Mouse (Mus musculus): ENCODE results near the gene Smyd1. TPM values are rescaled to one million over a fixed set of nuclear protein-coding genes. Genes with fewer than 3 reads are reported as not detected.

The Smyd1 gene
- polyA plus RNA-seq, 1 experiment from 2014 or later = 97.1 TPM

DNA sequence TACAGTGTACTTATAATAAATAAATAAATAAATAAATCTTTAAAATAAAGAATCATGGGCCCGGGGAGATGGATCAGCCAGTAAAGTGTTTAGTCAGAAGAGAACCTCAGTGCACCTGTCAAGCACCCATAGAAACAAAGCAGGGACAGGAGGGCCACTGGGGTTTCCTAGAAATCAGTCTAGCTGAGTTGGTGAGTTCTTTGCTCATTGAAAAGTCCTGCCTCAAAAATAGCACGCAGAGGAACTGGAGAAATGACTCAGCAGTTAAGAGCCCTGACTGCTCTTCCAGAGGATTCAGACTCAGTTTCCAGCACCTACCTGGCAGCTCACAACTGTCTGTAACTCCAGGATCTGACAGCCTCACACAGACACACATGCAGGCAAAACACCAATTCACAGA is 63.5 kb downstream of the Smyd1 start:
- H3K36me3 ChIP-seq = 0 out of 2 replicates have a peak, but pooled peaks cover 3% of the 10 kb centered on the region
- WGBS = 46% methylated on average over 2 of the region's 2 CpGs
- no peaks in the 10 kb centered on the region for H3K9me3 ChIP-seq (replicated peaks)
- no peak overlapping the region; the same call in 1 of the 2 replicates for H3K4me3 ChIP-seq
- no peak overlapping the region for H3K27ac ChIP-seq
- ATAC-seq (replicated peaks; ENCODE audit: insufficient number of reproducible peaks, insufficient read depth, low FRiP score, low read depth) = no peak
- H3K27me3 ChIP-seq = no peaks in the 10 kb centered on the region
- H3K4me1 ChIP-seq (replicated peaks) = peaks cover 32% of the 10 kb centered on the region
- peak overlapping the region; percentile 62 for H3K4me2 ChIP-seq
- no peak overlapping the region for H3K9ac ChIP-seq

DNA sequence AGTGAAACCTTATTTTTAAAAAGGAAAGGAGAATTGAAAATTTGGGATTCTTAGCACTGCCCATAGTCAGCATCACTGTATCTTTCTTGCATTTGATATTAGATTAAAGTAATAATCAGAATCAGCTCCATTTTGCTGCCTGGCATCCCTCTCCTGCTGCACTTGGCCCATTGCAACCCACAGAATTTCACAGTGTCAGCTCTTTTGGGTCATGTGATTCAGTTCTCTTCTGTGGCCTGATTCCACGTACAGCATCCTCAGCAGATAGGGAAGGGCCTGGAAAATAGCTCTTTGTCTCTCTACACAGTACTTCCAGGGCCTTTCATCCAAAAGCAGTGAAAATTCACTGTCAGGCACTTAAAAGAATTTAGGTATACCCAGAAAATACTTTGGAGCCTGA is 64.7 kb downstream of the Smyd1 start:
- H3K27ac ChIP-seq = no peak overlapping the region
- H3K4me1 ChIP-seq (replicated peaks) = peaks cover 22% of the 10 kb centered on the region
- no peak overlapping the region for H3K4me2 ChIP-seq
- no peak overlapping the region for H3K4me3 ChIP-seq
- no peaks in the 10 kb centered on the region for H3K9me3 ChIP-seq (replicated peaks)
- WGBS = 28% methylated on average over 1 of the region's 1 CpGs
- 0 out of 2 replicates have a peak, but pooled peaks cover 3% of the 10 kb centered on the region for H3K36me3 ChIP-seq
- no peak overlapping the region for H3K9ac ChIP-seq
- ATAC-seq (replicated peaks; ENCODE audit: insufficient number of reproducible peaks, insufficient read depth, low FRiP score, low read depth) = no peak
- no peaks in the 10 kb centered on the region for H3K27me3 ChIP-seq

DNA sequence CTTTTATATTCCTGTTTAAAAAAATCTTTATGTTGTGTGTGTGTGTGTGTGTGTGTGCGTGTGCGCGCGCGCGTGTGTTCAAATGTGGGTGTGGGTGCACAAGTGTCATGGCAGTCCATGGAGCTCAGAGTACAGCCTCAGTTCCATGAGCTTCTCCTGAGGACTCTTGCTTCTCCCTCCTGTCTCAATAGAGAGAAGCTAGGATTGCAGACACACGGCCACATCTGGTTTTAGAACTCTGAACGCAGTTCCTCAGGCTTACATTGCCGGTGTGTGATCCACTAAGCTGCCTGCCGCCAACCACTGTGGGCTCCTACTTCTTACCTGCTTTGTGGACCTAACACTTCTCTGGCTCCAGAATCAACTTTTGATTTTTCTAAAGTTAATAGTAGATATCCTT is 65.9 kb downstream of the Smyd1 start:
- Histone ChIP-seq H3K36me3 (0 out of 2 replicates have a peak, but pooled peaks cover 3% of the 10 kb centered on the region), H3K27me3 (no peaks in the 10 kb centered on the region), H3K9me3 (replicated peaks) (no peaks in the 10 kb centered on the region), H3K4me2 (no peak overlapping the region), H3K27ac (no peak overlapping the region), H3K9ac (no peak overlapping the region), H3K4me3 (no peak overlapping the region), H3K4me1 (replicated peaks) (peaks cover 28% of the 10 kb centered on the region)
- WGBS = 92% methylated on average over 10 of the region's 10 CpGs
- ATAC-seq (replicated peaks; ENCODE audit: insufficient number of reproducible peaks, insufficient read depth, low FRiP score, low read depth) = no peak

DNA sequence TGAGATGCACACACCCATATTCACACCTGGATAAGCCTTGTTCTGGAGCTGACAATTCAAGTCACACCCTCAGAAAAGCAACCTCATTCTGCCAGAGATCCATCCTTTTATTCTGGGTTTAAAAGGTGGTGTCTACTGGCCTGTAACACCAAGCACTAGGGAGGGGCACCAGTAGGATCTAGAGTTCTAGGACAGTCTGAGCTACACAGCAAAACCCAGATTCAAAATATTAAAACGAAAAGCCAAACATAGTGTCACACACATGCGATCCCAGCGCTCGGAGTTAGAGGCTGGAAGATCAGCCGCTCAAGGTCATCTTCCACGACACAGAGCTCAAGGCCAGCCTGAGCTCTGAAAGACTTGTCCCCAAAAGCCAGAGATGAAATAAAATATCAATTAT is 67.6 kb downstream of the Smyd1 start:
- H3K27me3 ChIP-seq = no peaks in the 10 kb centered on the region
- peak overlapping the region; percentile 19; the same call in 1 of the 2 replicates for H3K27ac ChIP-seq
- no peaks in the 10 kb centered on the region for H3K9me3 ChIP-seq (replicated peaks)
- H3K4me1 ChIP-seq (replicated peaks) = peaks cover 38% of the 10 kb centered on the region
- H3K4me3 ChIP-seq = no peak overlapping the region
- peak overlapping the region; percentile 18; the same call in 1 of the 2 replicates for H3K4me2 ChIP-seq
- no peak for ATAC-seq (replicated peaks; ENCODE audit: insufficient number of reproducible peaks, insufficient read depth, low FRiP score, low read depth)
- no peak overlapping the region for H3K9ac ChIP-seq
- H3K36me3 ChIP-seq = 0 out of 2 replicates have a peak, but pooled peaks cover 3% of the 10 kb centered on the region
- WGBS = 68% methylated on average over 6 of the region's 6 CpGs

DNA sequence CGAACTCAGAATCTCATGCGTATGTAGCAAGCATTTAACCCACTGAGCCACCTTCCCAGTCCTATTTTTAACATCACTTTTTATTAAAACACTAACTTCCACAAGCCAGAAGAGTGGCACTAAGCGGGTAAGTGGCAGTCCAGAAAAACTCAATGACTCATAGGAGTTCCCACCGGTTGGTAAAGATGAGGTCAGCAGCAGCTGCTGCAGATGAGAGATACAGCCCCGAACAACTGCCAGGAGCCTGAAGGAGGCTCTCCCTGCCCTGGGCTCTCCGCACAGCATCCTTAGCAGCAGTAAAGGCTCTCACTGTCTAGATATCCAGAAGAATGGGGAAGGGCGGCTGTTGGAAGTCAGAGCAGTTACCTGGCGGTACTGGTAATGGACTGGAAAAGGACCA is 71.1 kb downstream of the Smyd1 start:
- Histone ChIP-seq H3K27me3 (no peaks in the 10 kb centered on the region), H3K4me2 (no peak overlapping the region), H3K27ac (peak overlapping the region; percentile 57), H3K36me3 (0 out of 2 replicates have a peak, but pooled peaks cover 3% of the 10 kb centered on the region), H3K9ac (no peak overlapping the region), H3K9me3 (replicated peaks) (no peaks in the 10 kb centered on the region), H3K4me3 (no peak overlapping the region), H3K4me1 (replicated peaks) (peaks cover 46% of the 10 kb centered on the region)
- no peak for ATAC-seq (replicated peaks; ENCODE audit: insufficient number of reproducible peaks, insufficient read depth, low FRiP score, low read depth)
- 53% methylated on average over 8 of the region's 8 CpGs for WGBS

DNA sequence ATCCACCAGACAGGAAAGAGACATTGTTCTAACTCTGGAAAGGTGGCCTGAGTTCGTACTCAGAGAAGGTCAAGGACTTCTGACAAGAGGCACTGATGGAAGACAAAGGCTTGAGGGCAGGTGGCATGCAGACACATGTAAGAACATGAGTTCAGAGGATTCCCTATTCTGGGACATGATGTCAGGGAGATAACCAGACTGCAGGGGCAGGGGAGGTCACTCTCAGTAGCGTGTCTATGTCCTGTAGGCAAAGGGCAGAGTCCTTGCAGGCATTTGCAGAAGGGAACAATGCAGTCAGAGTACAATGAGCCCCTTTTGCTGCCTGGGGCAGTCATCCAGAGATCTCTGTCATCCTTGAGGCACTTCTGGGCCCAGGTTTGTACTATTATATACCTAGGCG is 72.4 kb downstream of the Smyd1 start:
- H3K27me3 ChIP-seq = no peaks in the 10 kb centered on the region
- H3K4me3 ChIP-seq = no peak overlapping the region
- WGBS = 53% methylated on average over 3 of the region's 3 CpGs
- H3K9me3 ChIP-seq (replicated peaks) = no peaks in the 10 kb centered on the region
- ATAC-seq (replicated peaks; ENCODE audit: insufficient number of reproducible peaks, insufficient read depth, low FRiP score, low read depth) = no peak
- H3K27ac ChIP-seq = peak overlapping the region; percentile 81
- peaks cover 43% of the 10 kb centered on the region for H3K4me1 ChIP-seq (replicated peaks)
- no peak overlapping the region for H3K9ac ChIP-seq
- H3K4me2 ChIP-seq = no peak overlapping the region
- H3K36me3 ChIP-seq = no peaks in the 10 kb centered on the region

DNA sequence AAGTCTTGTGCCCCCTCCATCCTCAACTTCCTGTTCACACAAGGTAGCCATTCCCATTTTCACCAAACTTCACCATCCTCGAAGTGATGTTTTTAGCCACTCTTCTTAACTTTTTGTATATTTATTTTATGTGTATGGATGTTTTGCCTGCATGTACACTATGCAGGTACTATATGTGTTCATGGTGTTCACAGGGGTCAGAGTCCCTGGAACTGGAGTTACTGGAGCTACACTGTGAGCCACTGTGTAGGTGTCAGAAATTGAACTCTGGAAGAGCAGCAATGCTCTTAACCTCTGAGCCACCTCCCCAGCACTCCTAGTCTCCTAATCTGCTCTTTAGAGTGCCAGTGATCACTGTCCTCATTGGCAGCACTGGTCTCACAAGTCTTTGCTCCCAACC is 73.6 kb downstream of the Smyd1 start:
- Histone ChIP-seq H3K27me3 (no peaks in the 10 kb centered on the region), H3K4me2 (no peak overlapping the region), H3K27ac (peak overlapping the region; percentile 81), H3K9ac (0 out of 2 replicates have a peak overlapping the region, but pooled peaks have one; percentile 5), H3K4me1 (replicated peaks) (peaks cover 38% of the 10 kb centered on the region), H3K4me3 (no peak overlapping the region), H3K9me3 (replicated peaks) (no peaks in the 10 kb centered on the region), H3K36me3 (no peaks in the 10 kb centered on the region)
- ATAC-seq (replicated peaks; ENCODE audit: insufficient number of reproducible peaks, insufficient read depth, low FRiP score, low read depth) = no peak
- WGBS = 85% methylated on average over 1 of the region's 1 CpGs

GRCm38 (mm10) chr6:71243258-71243657 is 78.8 kb downstream of the Smyd1 start:
- Histone ChIP-seq H3K9ac (no peak overlapping the region), H3K36me3 (peaks cover 11% of the 10 kb centered on the region), H3K9me3 (replicated peaks) (no peaks in the 10 kb centered on the region), H3K4me2 (no peak overlapping the region), H3K4me1 (replicated peaks) (peaks cover 24% of the 10 kb centered on the region), H3K27me3 (no peaks in the 10 kb centered on the region), H3K4me3 (no peak overlapping the region), H3K27ac (no peak overlapping the region)
- 85% methylated on average over 3 of the region's 3 CpGs for WGBS
- no peak for ATAC-seq (replicated peaks; ENCODE audit: insufficient number of reproducible peaks, insufficient read depth, low FRiP score, low read depth)

GRCm38 (mm10) chr6:71242811-71243210 is 79.2 kb downstream of the Smyd1 start:
- no peak overlapping the region for H3K4me3 ChIP-seq
- peaks cover 20% of the 10 kb centered on the region for H3K4me1 ChIP-seq (replicated peaks)
- H3K27ac ChIP-seq = peak overlapping the region; percentile 5; the same call in 1 of the 2 replicates
- no peak for ATAC-seq (replicated peaks; ENCODE audit: insufficient number of reproducible peaks, insufficient read depth, low FRiP score, low read depth)
- no peaks in the 10 kb centered on the region for H3K9me3 ChIP-seq (replicated peaks)
- WGBS = 62% methylated on average over 1 of the region's 1 CpGs
- no peaks in the 10 kb centered on the region for H3K27me3 ChIP-seq
- H3K9ac ChIP-seq = no peak overlapping the region
- peaks cover 15% of the 10 kb centered on the region for H3K36me3 ChIP-seq
- no peak overlapping the region for H3K4me2 ChIP-seq

DNA sequence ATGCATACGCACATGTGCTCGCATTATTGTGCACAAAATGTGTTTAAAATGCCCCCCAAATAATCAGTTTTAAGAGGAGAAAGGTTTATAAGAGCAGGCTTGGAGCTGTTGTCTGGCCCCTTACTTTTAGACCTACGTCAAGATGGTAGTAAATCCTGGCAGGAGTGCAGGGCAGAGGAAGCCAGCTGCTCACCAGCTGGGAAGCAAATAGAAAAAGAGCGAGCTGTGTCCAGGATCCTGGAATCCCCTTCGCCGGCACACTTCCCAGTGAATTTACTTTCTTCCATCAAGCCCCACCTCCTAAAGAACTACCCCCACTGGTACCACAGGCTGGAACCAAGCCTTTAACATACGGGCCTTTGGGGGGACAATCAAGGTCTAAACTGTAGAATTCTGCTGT is 81.2 kb downstream of the Smyd1 start:
- 66% methylated on average over 7 of the region's 7 CpGs for WGBS
- Histone ChIP-seq H3K27me3 (no peaks in the 10 kb centered on the region), H3K27ac (peak overlapping the region; percentile 76), H3K36me3 (peaks cover 28% of the 10 kb centered on the region), H3K9ac (no peak overlapping the region), H3K4me3 (no peak overlapping the region), H3K9me3 (replicated peaks) (no peaks in the 10 kb centered on the region), H3K4me1 (replicated peaks) (peaks cover 20% of the 10 kb centered on the region), H3K4me2 (no peak overlapping the region)
- no peak for ATAC-seq (replicated peaks; ENCODE audit: insufficient number of reproducible peaks, insufficient read depth, low FRiP score, low read depth)

DNA sequence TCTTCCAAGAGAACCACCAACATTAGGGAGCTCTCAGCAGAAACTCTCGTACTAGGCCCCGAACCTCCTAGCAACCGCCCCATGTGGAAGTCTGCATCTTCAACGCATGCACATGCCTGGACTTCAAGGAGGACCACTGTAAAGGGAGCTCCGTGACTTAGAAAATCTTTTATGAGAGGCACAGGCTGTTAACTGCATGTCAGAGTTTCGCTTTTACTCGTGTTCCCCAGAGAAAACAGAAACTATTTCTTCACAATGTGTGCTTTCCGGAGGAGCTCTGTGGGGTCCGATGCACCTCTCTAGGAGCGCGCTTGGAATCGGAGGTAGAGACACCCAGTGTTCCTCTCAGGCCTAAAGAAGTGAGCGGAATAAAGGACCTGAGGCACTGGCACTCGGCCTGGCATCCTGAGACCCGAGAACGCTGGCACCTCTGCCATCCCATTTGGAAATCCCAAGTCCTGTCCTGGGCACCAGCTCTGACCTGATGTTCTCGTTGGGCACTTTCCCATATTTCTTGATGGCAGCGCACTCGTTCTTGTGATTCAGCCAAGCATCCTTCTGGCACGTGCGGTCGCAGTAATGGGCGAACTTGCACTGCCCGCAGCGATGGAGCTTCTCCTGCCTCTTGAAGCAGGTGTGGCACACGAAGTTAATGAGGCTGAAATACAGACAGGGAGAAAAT is 82.8 kb downstream of the Smyd1 start:
- Histone ChIP-seq H3K36me3 (peaks cover 32% of the 10 kb centered on the region), H3K27me3 (no peaks in the 10 kb centered on the region), H3K9ac (no peak overlapping the region), H3K27ac (no peak overlapping the region), H3K9me3 (replicated peaks) (no peaks in the 10 kb centered on the region), H3K4me3 (no peak overlapping the region), H3K4me1 (replicated peaks) (peaks cover 20% of the 10 kb centered on the region), H3K4me2 (no peak overlapping the region)
- WGBS = 91% methylated on average over 26 of the region's 26 CpGs
- ATAC-seq (replicated peaks; ENCODE audit: insufficient number of reproducible peaks, insufficient read depth, low FRiP score, low read depth) = no peak

GRCm38 (mm10) chr6:71237031-71237431 is 85.0 kb downstream of the Smyd1 start:
- WGBS = 83% methylated on average over 6 of the region's 6 CpGs
- Histone ChIP-seq H3K9me3 (replicated peaks) (no peaks in the 10 kb centered on the region), H3K9ac (no peak overlapping the region), H3K4me1 (replicated peaks) (peaks cover 12% of the 10 kb centered on the region), H3K4me3 (no peak overlapping the region), H3K36me3 (peaks cover 37% of the 10 kb centered on the region), H3K4me2 (no peak overlapping the region), H3K27ac (no peak overlapping the region), H3K27me3 (no peaks in the 10 kb centered on the region)
- ATAC-seq (replicated peaks; ENCODE audit: insufficient number of reproducible peaks, insufficient read depth, low FRiP score, low read depth) = no peak

Data from heart, embryonic 15.5 days (tissue).